In genomic region chr6:15743291-15743792, GRCm38 (mm10) we compare ENCODE assay signal across 13 mouse cellular contexts. TPM values are rescaled to one million over a fixed set of nuclear protein-coding genes. Genes with fewer than 3 reads are reported as not detected.
DNase-seq lines count a peak whose midpoint lies in the region; ATAC-seq and TF ChIP-seq lines count a peak whose summit lies in the region.
"Had no signal": no experiment of that assay in that cellular context is flagged by ENCODE, and none has a peak within 500 bp of the region (broad histone marks: within the 10 kb centered on the region; RNA-seq: fewer than 3 reads in every experiment).

No protein-coding gene starts in this region.

- 0 out of 2 replicates have a peak, but pooled peaks have one; percentile 12 for TF ChIP-seq POLR2A in heart, adult 2 months (IDR thresholded peaks at IDR 0.05; ENCODE audit: insufficient read depth, low read depth, low read length)
- TF ChIP-seq POLR2A in limb, embryonic 14.5 days (IDR thresholded peaks at IDR 0.05; ENCODE audit: borderline replicate concordance, extremely low read depth, insufficient read depth, insufficient read length), result no peak

- DNase-seq in left cerebral cortex, postnatal 4 days, result peak; percentile 4
- no peak for DNase-seq in left cerebral cortex, adult 8-10 months (ENCODE audit: low spot score in 2 of 2)
- peak; percentile 56 for DNase-seq in brain, adult 2 months (ENCODE audit: low read depth, low spot score)
- DNase-seq in heart, adult 2 months, result peak in 1 of 2 experiments; percentile 63
- peak; percentile 49 for DNase-seq in limb, embryonic 14.5 days (ENCODE audit: low spot score)
- DNase-seq in cerebellum, adult 18-20 months, result no peak
- DNase-seq: cerebellum, postnatal 14 days; kidney, adult 8-10 months had no signal

- no peak overlapping the region for H3K4me3 ChIP-seq in heart, adult 2 months
- no peak overlapping the region for H3K4me3 ChIP-seq in limb, embryonic 14.5 days (replicated peaks; ENCODE audit: low read length)
- no peak overlapping the region for H3K4me3 ChIP-seq in midbrain, embryonic 16.5 days (ENCODE audit: low read depth, low read length)
- H3K4me3 ChIP-seq: forebrain, embryonic 13.5 days; limb, embryonic 12.5 days; midbrain, embryonic 13.5 days had no signal

- 29% methylated on average over 8 of the region's 8 CpGs for whole genome bisulfite sequencing in heart, adult 2 months
- WGBS in limb, embryonic 14.5 days, result 69% methylated on average over 8 of the region's 8 CpGs
- 75% methylated on average over 8 of the region's 8 CpGs for WGBS in midbrain, embryonic 16.5 days

- no peaks in the 10 kb centered on the region for H3K27me3 ChIP-seq in heart, adult 2 months (ENCODE audit: control insufficient read depth, insufficient read depth, low read length)
- no peaks in the 10 kb centered on the region for H3K27me3 ChIP-seq in limb, embryonic 14.5 days (ENCODE audit: control insufficient read depth, insufficient read depth, low read length)
- H3K27me3 ChIP-seq in midbrain, embryonic 16.5 days (ENCODE audit: control insufficient read depth, insufficient read depth, low read depth, low read length), result no peaks in the 10 kb centered on the region
- H3K27me3 ChIP-seq: forebrain, embryonic 13.5 days; limb, embryonic 12.5 days; midbrain, embryonic 13.5 days had no signal

- peak overlapping the region; percentile 59 for H3K27ac ChIP-seq in heart, adult 2 months
- H3K27ac ChIP-seq in limb, embryonic 14.5 days (replicated peaks; ENCODE audit: low read depth, low read length), result peak overlapping the region; percentile 53
- no peak overlapping the region for H3K27ac ChIP-seq in midbrain, embryonic 16.5 days (ENCODE audit: low read length)
- H3K27ac ChIP-seq: forebrain, embryonic 13.5 days; limb, embryonic 12.5 days; midbrain, embryonic 13.5 days had no signal

- H3K4me2 ChIP-seq in limb, embryonic 14.5 days (replicated peaks; ENCODE audit: low read depth, low read length, severe bottlenecking), result no peak overlapping the region
- H3K4me2 ChIP-seq in midbrain, embryonic 16.5 days (ENCODE audit: low read length), result no peak overlapping the region
- H3K4me2 ChIP-seq: forebrain, embryonic 13.5 days; limb, embryonic 12.5 days; midbrain, embryonic 13.5 days had no signal

- H3K9me3 ChIP-seq in limb, embryonic 14.5 days (ENCODE audit: control insufficient read depth, low read length), result no peaks in the 10 kb centered on the region
- H3K9me3 ChIP-seq in midbrain, embryonic 16.5 days (replicated peaks; ENCODE audit: control insufficient read depth, low read length, poor library complexity, severe bottlenecking), result no peaks in the 10 kb centered on the region
- H3K9me3 ChIP-seq: forebrain, embryonic 13.5 days; limb, embryonic 12.5 days; midbrain, embryonic 13.5 days had no signal

- peaks cover 14% of the 10 kb centered on the region for H3K4me1 ChIP-seq in heart, adult 2 months (ENCODE audit: control insufficient read depth, insufficient read depth, low read length)
- H3K4me1 ChIP-seq in limb, embryonic 14.5 days (ENCODE audit: control insufficient read depth, insufficient read depth, low read length), result peaks cover 10% of the 10 kb centered on the region
- peaks cover 3% of the 10 kb centered on the region; the same call in 1 of the 2 replicates for H3K4me1 ChIP-seq in midbrain, embryonic 16.5 days (ENCODE audit: control insufficient read depth, insufficient read depth, low read length)
- H3K4me1 ChIP-seq: limb, embryonic 12.5 days had no signal

- 0 out of 2 replicates have a peak, but pooled peaks have one; percentile 21 for TF ChIP-seq EP300 in heart, adult 2 months (IDR thresholded peaks at IDR 0.05; ENCODE audit: insufficient read depth, low read depth, low read length)

- peak; percentile 41; the same call in 1 of the 2 replicates for ATAC-seq in limb, embryonic 14.5 days (ENCODE audit: low FRiP score, low read depth)
- ATAC-seq in CD4-positive, CD25-positive, alpha-beta regulatory T cell, adult 4 months, result no peak
- ATAC-seq in midbrain, embryonic 16.5 days, result no peak
- ATAC-seq: forebrain, embryonic 13.5 days; midbrain, embryonic 13.5 days had no signal

- intact Hi-C loops in left cerebral cortex, postnatal 4 days (cut with DNase I), result no loop called here
- intact Hi-C loops in heart, adult 2 months (cut with DNase I), result loop anchor here (2.0 kb wide), 1 partner anchor 17 kb away; no protein-coding TSS in a partner anchor

- TF ChIP-seq CTCF in heart, adult 2 months (IDR thresholded peaks at IDR 0.05), result no peak

- H3K9ac ChIP-seq in heart, adult 2 months (ENCODE audit: low read depth, low read length), result peak overlapping the region; percentile 6; the same call in 1 of the 2 replicates
- no peak overlapping the region for H3K9ac ChIP-seq in limb, embryonic 14.5 days (ENCODE audit: low read depth, low read length, severe bottlenecking)
- no peak overlapping the region for H3K9ac ChIP-seq in midbrain, embryonic 16.5 days (ENCODE audit: low read depth, low read length)
- H3K9ac ChIP-seq: forebrain, embryonic 13.5 days; limb, embryonic 12.5 days; midbrain, embryonic 13.5 days had no signal

- 0 out of 2 replicates have a peak, but pooled peaks cover 2% of the 10 kb centered on the region for H3K79me2 ChIP-seq in heart, adult 2 months (replicated peaks; ENCODE audit: control insufficient read depth, insufficient read depth, low read length)

- peaks cover 37% of the 10 kb centered on the region for H3K36me3 ChIP-seq in heart, adult 2 months (ENCODE audit: control insufficient read depth, insufficient read depth, low read length)
- peaks cover 29% of the 10 kb centered on the region for H3K36me3 ChIP-seq in limb, embryonic 14.5 days (ENCODE audit: control insufficient read depth, insufficient read depth, low read length)
- H3K36me3 ChIP-seq in midbrain, embryonic 16.5 days (ENCODE audit: control insufficient read depth, insufficient read depth, low read length), result no peaks in the 10 kb centered on the region
- H3K36me3 ChIP-seq: midbrain, embryonic 13.5 days had no signal

RNA-seq across cellular contexts. Expression of gene Mdfic, which starts 22.9 kb away (rescaled TPM):
- total RNA-seq in left cerebral cortex, postnatal 4 days (2021), result 1 to 10 TPM; 4.8 to 4.9 TPM
- 1 to 10 TPM; 3.6 to 6.1 (median 4.0) TPM for total RNA-seq in left cerebral cortex, adult 8-10 months (2022)
- 10 to 100 TPM; 14.5 to 15.3 TPM for total RNA-seq in heart, adult 2 months (2021)
- polyA plus RNA-seq in heart, adult 2 months (2012; rRNA removed), result 5.3 and 10.3 TPM in 2 replicates
- 26.7 and 27.7 TPM in 2 replicates for polyA plus RNA-seq in limb, embryonic 14.5 days (2012; rRNA removed)
- 14.2 and 19.1 TPM in 2 replicates for polyA plus RNA-seq in limb, embryonic 14.5 days (2014; fragmentation: Nextera tagmentation; extraction: Ambion mirVana)
- 10 to 100 TPM; 16.0 to 24.9 TPM for polyA plus RNA-seq in CD4-positive, CD25-positive, alpha-beta regulatory T cell, adult 4 months (2017; shearing (Covaris generic))
- polyA plus RNA-seq in midbrain, embryonic 16.5 days (2015; fragmentation: Nextera tagmentation; extraction: Ambion mirVana), result 0.83 and 1.1 TPM in 2 replicates

Comparison
In these comparisons a context has a peak if more than half of its experiments do, and no peak if none do; other contexts are left out.
1. DNase-seq: peak in left cerebral cortex, postnatal 4 days (single experiment), brain, adult 2 months (single experiment) and limb, embryonic 14.5 days (single experiment); none in left cerebral cortex, adult 8-10 months (0 of 2) and cerebellum, adult 18-20 months (0 of 2).